Mouse (Mus musculus) layer of hippocampus, adult 8-10 months (tissue): ENCODE measurements around the gene Trim38. TPM values are rescaled to one million over a fixed set of nuclear protein-coding genes. Genes with fewer than 3 reads are reported as not detected.
"Not testable (repeated sequence)": the region's sequence is repeated elsewhere in the genome, so short reads cannot be mapped to it uniquely, and the experiment has no call there.

ENCODE experiments used
- DNase-seq, 2 experiments: peaks; one replicate each; pipeline ENCODE4 v3.0.0; 2022; ENCODE audit warnings: low spot score in 2 of 2
- total RNA-seq, 4 experiments: library from RNA; stranded (reverse); gene quantifications; 2 replicates each; pipeline ENCODE4 v1.2.4; 2022

Gene Trim38
- not detected for total RNA-seq

GRCm38 (mm10) chr13:23769613-23770012 lies at the start of gene Trim38:
Gene Trim38, plus strand, starts transcription at chr13:23769913.
- DNase-seq: not testable (repeated sequence)

GRCm38 (mm10) chr13:23724239-23724638 lies 45.5 kb upstream of the Trim38 start:
- DNase-seq: no peak

GRCm38 (mm10) chr13:23725213-23725612 lies 44.5 kb upstream of the Trim38 start:
- DNase-seq: no peak

GRCm38 (mm10) chr13:23728472-23729191 lies 41.1 kb upstream of the Trim38 start:
- no peak for DNase-seq

- DNase-seq: peak in 1 of 2 experiments; percentile 4
Measured at GRCm38 (mm10) chr13:23729192-23729525, 40.6 kb upstream of the Trim38 start.

- peak in 1 of 2 experiments; percentile 1 for DNase-seq
Measured at GRCm38 (mm10) chr13:23729706-23730105, 40.0 kb upstream of the Trim38 start.

GRCm38 (mm10) chr13:23730479-23730878 lies 39.2 kb upstream of the Trim38 start:
- no peak for DNase-seq

GRCm38 (mm10) chr13:23732156-23732804 lies 37.4 kb upstream of the Trim38 start:
- DNase-seq: no peak

- no peak for DNase-seq
Measured at GRCm38 (mm10) chr13:23737091-23737490, 32.6 kb upstream of the Trim38 start.

- DNase-seq: no peak
Measured at GRCm38 (mm10) chr13:23738041-23738440, 31.7 kb upstream of the Trim38 start.

GRCm38 (mm10) chr13:23738677-23739068 lies 31.0 kb upstream of the Trim38 start, which contains the start of gene Hist1h1c:
Gene Hist1h1c, plus strand, starts transcription at chr13:23738808.
- peak; percentile 76 to 85 for DNase-seq

GRCm38 (mm10) chr13:23739069-23739921 lies 30.4 kb upstream of the Trim38 start:
- peak; percentile 95 to 97 for DNase-seq

GRCm38 (mm10) chr13:23739922-23740252 lies 29.8 kb upstream of the Trim38 start:
- DNase-seq: no peak

- no peak for DNase-seq
Measured at GRCm38 (mm10) chr13:23740256-23740840, 29.4 kb upstream of the Trim38 start.

GRCm38 (mm10) chr13:23740910-23741309 lies 28.8 kb upstream of the Trim38 start:
- DNase-seq: no peak

GRCm38 (mm10) chr13:23742007-23742406 lies 27.7 kb upstream of the Trim38 start:
- DNase-seq: no peak

- no peak for DNase-seq
Measured at GRCm38 (mm10) chr13:23743215-23743614, 26.5 kb upstream of the Trim38 start.

GRCm38 (mm10) chr13:23743963-23744362 lies 25.8 kb upstream of the Trim38 start:
- no peak for DNase-seq

- DNase-seq: no peak
Measured at GRCm38 (mm10) chr13:23744421-23745380, 25.0 kb upstream of the Trim38 start.

GRCm38 (mm10) chr13:23745381-23746161 lies 24.1 kb upstream of the Trim38 start, which contains the start of gene Hist1h3c:
Gene Hist1h3c, minus strand, starts transcription at chr13:23745602.
- DNase-seq: peak; percentile 77 to 83
